Mouse (Mus musculus) limb, embryonic 11.5 days (tissue): Measurements from ENCODE around the gene Mocs1. TPM values are rescaled to one million over a fixed set of nuclear protein-coding genes. Genes with fewer than 3 reads are reported as not detected.

Experiments used
- ATAC-seq: fragments of 200-750 bp; cut with Nextera tagmentation; 2 replicates; pipeline ENCODE4 v1.8.0; 2017; ENCODE audit warnings: low read depth; ENCODE audit not compliant: insufficient number of reproducible peaks, low FRiP score, low TSS enrichment
- DNase-seq: peaks from one replicate; pipeline ENCODE4 v3.0.0-alpha.2; 2015; ENCODE audit warnings: low spot score
- H3K27ac ChIP-seq: fragments of 300-500 bp; sonication (generic); replicated peaks from 2 replicates; pipeline ENCODE4 v1.5.1; 2014; ENCODE audit warnings: low read depth, mild to moderate bottlenecking, low read length
- H3K27me3 ChIP-seq: fragments of 300-500 bp; sonication (generic); 2 replicates; pipeline ENCODE4 v1.6.1; 2014; ENCODE audit warnings: mild to moderate bottlenecking, low read length, mixed read lengths; ENCODE audit not compliant: control insufficient read depth, insufficient read depth
- H3K36me3 ChIP-seq: fragments of 300-500 bp; sonication (generic); 2 replicates; pipeline ENCODE4 v1.6.1; 2014; ENCODE audit warnings: mild to moderate bottlenecking, low read length, moderate library complexity, mixed read lengths; ENCODE audit not compliant: control insufficient read depth, insufficient read depth
- H3K4me1 ChIP-seq: fragments of 300-500 bp; sonication (generic); 2 replicates; pipeline ENCODE4 v1.6.1; 2014; ENCODE audit warnings: low read length, mixed read lengths; ENCODE audit not compliant: control insufficient read depth, insufficient read depth
- H3K4me2 ChIP-seq: fragments of 300-500 bp; sonication (generic); 2 replicates; pipeline ENCODE4 v1.6.1; 2014; ENCODE audit warnings: low read depth, mild to moderate bottlenecking, moderate library complexity; ENCODE audit not compliant: severe bottlenecking
- H3K4me3 ChIP-seq: fragments of 300-500 bp; sonication (generic); 2 replicates; pipeline ENCODE4 v1.5.1; 2014; ENCODE audit warnings: low read depth, low read length
- H3K9ac ChIP-seq: fragments of 300-500 bp; sonication (generic); 2 replicates; pipeline ENCODE4 v1.6.1; 2014; ENCODE audit warnings: mild to moderate bottlenecking, low read length
- H3K9me3 ChIP-seq: fragments of 300-500 bp; sonication (generic); 2 replicates; pipeline ENCODE4 v1.6.1; 2016; ENCODE audit warnings: low read length; ENCODE audit not compliant: control insufficient read depth
- WGBS: fragments of 180-500 bp; shearing (Covaris S2); extraction: QIAGEN DNeasy Blood & Tissue Kit; methylation state at CpG from one replicate; pipeline ENCODE4 v1.1.7; 2014; 5-methylcytosine and 5-hydroxymethylcytosine counted together
- polyA plus RNA-seq: library from polyadenylated mRNA; unstranded; fragments of >200 nt; fragmentation: Nextera tagmentation; extraction: Ambion mirVana; gene quantifications from 2 replicates; pipeline ENCODE4 v1.2.1, GENCODE M21; 2014

Mocs1 gene
- polyA plus RNA-seq, 1 experiment from 2014 or later, result 7.1 TPM

GRCm38 (mm10) chr17:49449230-49449608 lies 21.1 kb downstream of the Mocs1 start:
- 74% methylated on average over 8 of the region's 8 CpGs for WGBS
- H3K4me1 ChIP-seq, result no peaks in the 10 kb centered on the region
- no peaks in the 10 kb centered on the region for H3K9me3 ChIP-seq
- DNase-seq, result no peak
- H3K4me3 ChIP-seq, result no peak overlapping the region
- no peaks in the 10 kb centered on the region for H3K27me3 ChIP-seq
- H3K36me3 ChIP-seq, result peaks cover 3% of the 10 kb centered on the region
- H3K9ac ChIP-seq, result no peak overlapping the region
- H3K27ac ChIP-seq, result no peak overlapping the region
- H3K4me2 ChIP-seq, result no peak overlapping the region
- ATAC-seq, result no peak

GRCm38 (mm10) chr17:49450922-49451321 lies 22.8 kb downstream of the Mocs1 start:
- ATAC-seq, result no peak
- no peak overlapping the region for H3K27ac ChIP-seq
- WGBS, result 81% methylated on average over 6 of the region's 6 CpGs

GRCm38 (mm10) chr17:49456334-49456733 lies 28.2 kb downstream of the Mocs1 start:
- no peak for DNase-seq
- H3K9me3 ChIP-seq, result no peaks in the 10 kb centered on the region
- H3K4me2 ChIP-seq, result no peak overlapping the region
- H3K27me3 ChIP-seq, result no peaks in the 10 kb centered on the region
- no peak overlapping the region for H3K4me3 ChIP-seq
- no peak overlapping the region for H3K27ac ChIP-seq
- peaks cover 5% of the 10 kb centered on the region for H3K36me3 ChIP-seq
- H3K9ac ChIP-seq, result no peak overlapping the region
- no peaks in the 10 kb centered on the region for H3K4me1 ChIP-seq
- no peak for ATAC-seq
- WGBS, result 82% methylated on average over 4 of the region's 4 CpGs

More at GRCm38 (mm10) chr17:49450922-49451321, 22.8 kb downstream of the Mocs1 start:
- Histone ChIP-seq H3K4me1 (no peaks in the 10 kb centered on the region), H3K9ac (no peak overlapping the region), H3K4me3 (no peak overlapping the region), H3K36me3 (peaks cover 6% of the 10 kb centered on the region), H3K9me3 (no peaks in the 10 kb centered on the region), H3K4me2 (no peak overlapping the region), H3K27me3 (no peaks in the 10 kb centered on the region)
- DNase-seq, result no peak

GRCm38 (mm10) chr17:49457833-49458232 lies 29.7 kb downstream of the Mocs1 start:
- WGBS, result 94% methylated on average over 3 of the region's 3 CpGs
- no peak overlapping the region for H3K27ac ChIP-seq
- H3K4me3 ChIP-seq, result no peak overlapping the region
- H3K36me3 ChIP-seq, result peaks cover 2% of the 10 kb centered on the region; the same call in 1 of the 2 replicates
- no peak overlapping the region for H3K4me2 ChIP-seq
- H3K4me1 ChIP-seq, result no peaks in the 10 kb centered on the region
- no peak for DNase-seq
- H3K9ac ChIP-seq, result no peak overlapping the region
- no peak for ATAC-seq
- H3K9me3 ChIP-seq, result no peaks in the 10 kb centered on the region
- no peaks in the 10 kb centered on the region for H3K27me3 ChIP-seq

GRCm38 (mm10) chr17:49458386-49458785 lies 30.2 kb downstream of the Mocs1 start:
- Histone ChIP-seq H3K4me3 (no peak overlapping the region), H3K9me3 (no peaks in the 10 kb centered on the region), H3K4me2 (no peak overlapping the region), H3K36me3 (peaks cover 2% of the 10 kb centered on the region; the same call in 1 of the 2 replicates), H3K9ac (no peak overlapping the region), H3K27ac (no peak overlapping the region), H3K4me1 (no peaks in the 10 kb centered on the region), H3K27me3 (no peaks in the 10 kb centered on the region)
- no peak for ATAC-seq
- 91% methylated on average over 18 of the region's 18 CpGs for WGBS
- no peak for DNase-seq

- 93% methylated on average over 3 of the region's 3 CpGs for WGBS
- H3K36me3 ChIP-seq, result no peaks in the 10 kb centered on the region; the same call in 1 of the 2 replicates
- no peaks in the 10 kb centered on the region for H3K4me1 ChIP-seq
- no peaks in the 10 kb centered on the region for H3K27me3 ChIP-seq
- DNase-seq (no peak), ATAC-seq (no peak)
- H3K4me2 ChIP-seq, result no peak overlapping the region
- H3K9me3 ChIP-seq, result no peaks in the 10 kb centered on the region
- no peak overlapping the region for H3K9ac ChIP-seq
- no peak overlapping the region for H3K27ac ChIP-seq
- H3K4me3 ChIP-seq, result no peak overlapping the region
Measured at GRCm38 (mm10) chr17:49464884-49465283, 36.7 kb downstream of the Mocs1 start.

GRCm38 (mm10) chr17:49468223-49468622 lies 40.1 kb downstream of the Mocs1 start:
- no peak overlapping the region for H3K9ac ChIP-seq
- no peak overlapping the region for H3K27ac ChIP-seq
- H3K4me1 ChIP-seq, result no peaks in the 10 kb centered on the region
- no peak overlapping the region for H3K4me2 ChIP-seq
- H3K4me3 ChIP-seq, result no peak overlapping the region
- DNase-seq, result peak; percentile 85
- H3K9me3 ChIP-seq, result no peaks in the 10 kb centered on the region
- H3K27me3 ChIP-seq, result no peaks in the 10 kb centered on the region
- H3K36me3 ChIP-seq, result no peaks in the 10 kb centered on the region; the same call in 1 of the 2 replicates
- whole genome bisulfite sequencing, result 31% methylated on average over 4 of the region's 4 CpGs
- ATAC-seq, result peak; percentile 15; the same call in 1 of the 2 replicates

GRCm38 (mm10) chr17:49472626-49473025 lies 44.5 kb downstream of the Mocs1 start:
- 75% methylated on average over 8 of the region's 8 CpGs for WGBS
- Histone ChIP-seq H3K9ac (no peak overlapping the region), H3K4me1 (no peaks in the 10 kb centered on the region), H3K4me2 (no peak overlapping the region), H3K36me3 (no peaks in the 10 kb centered on the region; the same call in 1 of the 2 replicates), H3K27me3 (no peaks in the 10 kb centered on the region), H3K27ac (no peak overlapping the region), H3K9me3 (no peaks in the 10 kb centered on the region), H3K4me3 (no peak overlapping the region)
- no peak for DNase-seq
- ATAC-seq, result 0 out of 2 replicates have a peak, but pooled peaks have one; percentile 23

GRCm38 (mm10) chr17:49474051-49474450 lies 45.9 kb downstream of the Mocs1 start:
- 86% methylated on average over 4 of the region's 4 CpGs for WGBS
- Histone ChIP-seq H3K27me3 (no peaks in the 10 kb centered on the region), H3K27ac (no peak overlapping the region), H3K4me2 (no peak overlapping the region), H3K36me3 (peaks cover under 1% of the 10 kb centered on the region; the same call in 1 of the 2 replicates), H3K9me3 (no peaks in the 10 kb centered on the region), H3K9ac (no peak overlapping the region), H3K4me1 (no peaks in the 10 kb centered on the region), H3K4me3 (no peak overlapping the region)
- ATAC-seq, result no peak
- no peak for DNase-seq
